Mouse (Mus musculus): ENCODE data around the gene Ntrk3. TPM values are rescaled to one million over a fixed set of nuclear protein-coding genes. Genes with fewer than 3 reads are reported as not detected.

Gene Ntrk3
- polyA plus RNA-seq, 1 experiment from 2014 or later = 18.3 TPM

- H3K4me3 ChIP-seq (replicated peaks) = no peak overlapping the region
- peaks cover 39% of the 10 kb centered on the region for H3K27me3 ChIP-seq
- no peaks in the 10 kb centered on the region for H3K36me3 ChIP-seq
- 0 out of 2 replicates have a peak, but pooled peaks cover 5% of the 10 kb centered on the region for H3K4me1 ChIP-seq (replicated peaks)
- H3K4me2 ChIP-seq (replicated peaks) = no peak overlapping the region
- no peak overlapping the region for H3K9ac ChIP-seq (replicated peaks)
- 41% methylated on average over 7 of the region's 7 CpGs for WGBS
- no peaks in the 10 kb centered on the region for H3K9me3 ChIP-seq
- no peak for ATAC-seq
- no peak overlapping the region for H3K27ac ChIP-seq
Measured at GRCm38 (mm10) chr7:78585960-78586359, 151.9 kb downstream of the Ntrk3 start.

GRCm38 (mm10) chr7:78584936-78585335, 152.9 kb downstream of the Ntrk3 start:
- Histone ChIP-seq H3K9ac (replicated peaks) (no peak overlapping the region), H3K27ac (no peak overlapping the region), H3K4me2 (replicated peaks) (no peak overlapping the region), H3K4me3 (replicated peaks) (no peak overlapping the region), H3K36me3 (no peaks in the 10 kb centered on the region), H3K4me1 (replicated peaks) (peaks cover 6% of the 10 kb centered on the region; the same call in 1 of the 2 replicates), H3K9me3 (no peaks in the 10 kb centered on the region), H3K27me3 (peaks cover 49% of the 10 kb centered on the region)
- 75% methylated on average over 2 of the region's 2 CpGs for WGBS
- no peak for ATAC-seq

- Histone ChIP-seq H3K9me3 (no peaks in the 10 kb centered on the region), H3K4me2 (replicated peaks) (no peak overlapping the region), H3K36me3 (no peaks in the 10 kb centered on the region), H3K27ac (no peak overlapping the region), H3K9ac (replicated peaks) (no peak overlapping the region), H3K4me1 (replicated peaks) (peaks cover 10% of the 10 kb centered on the region), H3K4me3 (replicated peaks) (no peak overlapping the region), H3K27me3 (peaks cover 53% of the 10 kb centered on the region)
- WGBS = 11% methylated on average over 3 of the region's 3 CpGs
- ATAC-seq = peak; percentile 16; the same call in 1 of the 2 replicates
Measured at GRCm38 (mm10) chr7:78584499-78584898, 153.3 kb downstream of the Ntrk3 start.

- no peak overlapping the region for H3K4me3 ChIP-seq (replicated peaks)
- H3K4me2 ChIP-seq (replicated peaks) = no peak overlapping the region
- no peak for ATAC-seq
- H3K27me3 ChIP-seq = peaks cover 54% of the 10 kb centered on the region
- H3K9ac ChIP-seq (replicated peaks) = no peak overlapping the region
- H3K4me1 ChIP-seq (replicated peaks) = peaks cover 18% of the 10 kb centered on the region
- WGBS = 67% methylated on average over 6 of the region's 6 CpGs
- no peaks in the 10 kb centered on the region for H3K36me3 ChIP-seq
- no peaks in the 10 kb centered on the region for H3K9me3 ChIP-seq
- no peak overlapping the region for H3K27ac ChIP-seq
Measured at GRCm38 (mm10) chr7:78583678-78584077, 154.1 kb downstream of the Ntrk3 start.

GRCm38 (mm10) chr7:78581341-78581740, 156.5 kb downstream of the Ntrk3 start:
- no peak for ATAC-seq
- H3K9me3 ChIP-seq = no peaks in the 10 kb centered on the region
- peaks cover 28% of the 10 kb centered on the region for H3K4me1 ChIP-seq (replicated peaks)
- H3K9ac ChIP-seq (replicated peaks) = no peak overlapping the region
- H3K27me3 ChIP-seq = peaks cover 57% of the 10 kb centered on the region
- no peaks in the 10 kb centered on the region for H3K36me3 ChIP-seq
- no peak overlapping the region for H3K27ac ChIP-seq
- WGBS = 44% methylated on average over 1 of the region's 1 CpGs
- no peak overlapping the region for H3K4me2 ChIP-seq (replicated peaks)
- no peak overlapping the region for H3K4me3 ChIP-seq (replicated peaks)

- Histone ChIP-seq H3K4me2 (replicated peaks) (peak overlapping the region; percentile 88), H3K9me3 (no peaks in the 10 kb centered on the region), H3K27ac (peak overlapping the region; percentile 91), H3K4me3 (replicated peaks) (peak overlapping the region; percentile 74), H3K9ac (replicated peaks) (peak overlapping the region; percentile 81), H3K27me3 (peaks cover 64% of the 10 kb centered on the region), H3K4me1 (replicated peaks) (peaks cover 41% of the 10 kb centered on the region), H3K36me3 (no peaks in the 10 kb centered on the region)
- 2% methylated on average over 13 of the region's 13 CpGs for WGBS
- ATAC-seq = no peak
Measured at GRCm38 (mm10) chr7:78579461-78580234, 158.2 kb downstream of the Ntrk3 start.

- Histone ChIP-seq H3K4me1 (replicated peaks) (peaks cover 46% of the 10 kb centered on the region), H3K4me2 (replicated peaks) (peak overlapping the region; percentile 88), H3K27ac (peak overlapping the region; percentile 91), H3K27me3 (peaks cover 62% of the 10 kb centered on the region), H3K9ac (replicated peaks) (peak overlapping the region; percentile 81), H3K36me3 (no peaks in the 10 kb centered on the region), H3K4me3 (replicated peaks) (peak overlapping the region; percentile 74), H3K9me3 (no peaks in the 10 kb centered on the region)
- ATAC-seq = peak; percentile 45
- under 1% methylated on average over 45 of the region's 66 CpGs for WGBS
Measured at GRCm38 (mm10) chr7:78578461-78579359, 159.1 kb downstream of the Ntrk3 start.

- Histone ChIP-seq H3K9ac (replicated peaks) (peak overlapping the region; percentile 81), H3K9me3 (no peaks in the 10 kb centered on the region), H3K27me3 (peaks cover 56% of the 10 kb centered on the region), H3K27ac (peak overlapping the region; percentile 91), H3K4me1 (replicated peaks) (peaks cover 46% of the 10 kb centered on the region), H3K4me3 (replicated peaks) (peak overlapping the region; percentile 74), H3K4me2 (replicated peaks) (peak overlapping the region; percentile 88), H3K36me3 (no peaks in the 10 kb centered on the region)
- peak; percentile 73 for ATAC-seq
- WGBS = 0% methylated on average over 19 of the region's 23 CpGs
Measured at GRCm38 (mm10) chr7:78578111-78578460, 159.7 kb downstream of the Ntrk3 start.

- Histone ChIP-seq H3K36me3 (no peaks in the 10 kb centered on the region), H3K4me3 (replicated peaks) (peak overlapping the region; percentile 74), H3K4me1 (replicated peaks) (peaks cover 46% of the 10 kb centered on the region), H3K27me3 (peaks cover 51% of the 10 kb centered on the region), H3K9ac (replicated peaks) (peak overlapping the region; percentile 81), H3K9me3 (no peaks in the 10 kb centered on the region), H3K4me2 (replicated peaks) (peak overlapping the region; percentile 88), H3K27ac (peak overlapping the region; percentile 91)
- WGBS = under 1% methylated on average over 49 of the region's 49 CpGs
- ATAC-seq = peak; percentile 59
Measured at GRCm38 (mm10) chr7:78577462-78578110, 160.2 kb downstream of the Ntrk3 start.

GRCm38 (mm10) chr7:78576706-78577461, 160.9 kb downstream of the Ntrk3 start:
- WGBS = under 1% methylated on average over 35 of the region's 35 CpGs
- peak; percentile 72 for ATAC-seq
- H3K9ac ChIP-seq (replicated peaks) = peak overlapping the region; percentile 81
- H3K36me3 ChIP-seq = no peaks in the 10 kb centered on the region
- H3K4me2 ChIP-seq (replicated peaks) = peak overlapping the region; percentile 88
- H3K27ac ChIP-seq = peak overlapping the region; percentile 91
- H3K9me3 ChIP-seq = no peaks in the 10 kb centered on the region
- H3K4me3 ChIP-seq (replicated peaks) = peak overlapping the region; percentile 74
- H3K27me3 ChIP-seq = peaks cover 44% of the 10 kb centered on the region
- H3K4me1 ChIP-seq (replicated peaks) = peaks cover 46% of the 10 kb centered on the region

GRCm38 (mm10) chr7:78576169-78576568, 161.6 kb downstream of the Ntrk3 start:
- no peak overlapping the region for H3K27ac ChIP-seq
- H3K9ac ChIP-seq (replicated peaks) = peak overlapping the region; percentile 81
- no peaks in the 10 kb centered on the region for H3K36me3 ChIP-seq
- no peaks in the 10 kb centered on the region for H3K9me3 ChIP-seq
- H3K4me2 ChIP-seq (replicated peaks) = peak overlapping the region; percentile 88
- peak overlapping the region; percentile 74 for H3K4me3 ChIP-seq (replicated peaks)
- peaks cover 36% of the 10 kb centered on the region for H3K27me3 ChIP-seq
- no peak for ATAC-seq
- peaks cover 47% of the 10 kb centered on the region for H3K4me1 ChIP-seq (replicated peaks)
- WGBS = 23% methylated on average over 5 of the region's 5 CpGs
